Mouse (Mus musculus): ENCODE measurements around the gene Tsc1. TPM values are rescaled to one million over a fixed set of nuclear protein-coding genes. Genes with fewer than 3 reads are reported as not detected.

Tsc1 gene
- total RNA-seq, 2 experiments from 2014 or later: 16.5 to 19.5 TPM

GRCm38 (mm10) chr2:28701646-28702262, 60.7 kb downstream of the Tsc1 start:
- intact Hi-C loops (cut with DNase I; ENCODE audit: low total_unique reads): no loop called here
- no peak for DNase-seq

- no peak for DNase-seq
- intact Hi-C loops (cut with DNase I; ENCODE audit: low total_unique reads): no loop called here
These were observed 65.1 kb downstream of the Tsc1 start for GRCm38 (mm10) chr2:28706106-28706636.

- intact Hi-C loops (cut with DNase I; ENCODE audit: low total_unique reads): no loop called here
- no peak for DNase-seq
These were observed 65.8 kb downstream of the Tsc1 start for GRCm38 (mm10) chr2:28706787-28707186.

- no peak for DNase-seq
- intact Hi-C loops (cut with DNase I; ENCODE audit: low total_unique reads): no loop called here
These were observed 72.0 kb downstream of the Tsc1 start for GRCm38 (mm10) chr2:28713036-28713435.

- intact Hi-C loops (cut with DNase I; ENCODE audit: low total_unique reads): no loop called here
- no peak for DNase-seq
These were observed 81.4 kb downstream of the Tsc1 start for GRCm38 (mm10) chr2:28722419-28722818.

- no peak for DNase-seq
- intact Hi-C loops (cut with DNase I; ENCODE audit: low total_unique reads): no loop called here
These were observed 82.9 kb downstream of the Tsc1 start for GRCm38 (mm10) chr2:28723912-28724311.

- DNase-seq: no peak
- intact Hi-C loops (cut with DNase I; ENCODE audit: low total_unique reads): no loop called here
These were observed 86.9 kb downstream of the Tsc1 start for GRCm38 (mm10) chr2:28727786-28728404.

- intact Hi-C loops (cut with DNase I; ENCODE audit: low total_unique reads): no loop called here
- no peak for DNase-seq
These were observed 89.6 kb downstream of the Tsc1 start for GRCm38 (mm10) chr2:28730676-28731075.

GRCm38 (mm10) chr2:28737112-28737511, 96.1 kb downstream of the Tsc1 start:
- intact Hi-C loops (cut with DNase I; ENCODE audit: low total_unique reads): no loop called here
- DNase-seq: no peak

DNA sequence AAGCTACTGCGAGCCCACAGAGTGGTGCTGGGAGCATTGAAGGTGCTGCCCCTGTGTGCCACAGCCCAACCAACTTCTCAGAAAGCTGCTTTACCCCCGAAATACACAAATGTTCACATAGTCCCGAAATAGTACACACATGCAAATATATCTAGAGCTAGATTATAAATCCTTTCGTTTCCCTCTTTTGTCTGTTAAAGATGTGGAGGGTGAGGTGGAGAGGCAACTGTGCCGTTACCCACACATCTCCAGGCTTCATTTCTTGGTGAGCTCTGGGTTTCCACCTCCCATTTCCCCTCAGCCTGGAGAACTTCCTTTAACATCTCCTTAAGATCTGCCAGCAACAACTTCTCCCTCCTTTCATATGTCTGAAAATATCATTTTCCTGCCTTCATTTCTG, 99.1 kb downstream of the Tsc1 start:
- intact Hi-C loops (cut with DNase I; ENCODE audit: low total_unique reads): no loop called here

More for the DNA sequence above, 99.1 kb downstream of the Tsc1 start:
- no peak for DNase-seq

Small RNA genes within 50 kb of the gene (microRNA-seq; reads per million reads assigned to microRNA genes)
- gene Gm22824 (0 reads per million in 2 experiments), gene Mir3088 (0 to 0.32 reads per million in 2 experiments)

Other genes with a start within 250 kb of the Tsc1 start
- gene Ppp1r26, start 194.4 kb upstream of the Tsc1 start, total RNA-seq (2021): 1 to 10 TPM; 1.5 to 2.7 TPM
- under 1 TPM in 1 of 2 experiments, not detected in 1; 0.55 TPM for gene 1700007K13Rik, start 174.9 kb upstream of the Tsc1 start, total RNA-seq (2021)
- 10 to 100 TPM; 25.3 to 28.5 TPM for gene Mrps2, start 173.2 kb upstream of the Tsc1 start, total RNA-seq (2021)
- gene Gbgt1, start 144.3 kb upstream of the Tsc1 start, total RNA-seq (2021): 1 to 10 TPM; 1.7 to 1.9 TPM
- gene Gm10134, start 135.1 kb upstream of the Tsc1 start, total RNA-seq (2021): under 1 TPM in 1 of 2 experiments, not detected in 1; 0.90 TPM
- gene Ralgds, start 128.1 kb upstream of the Tsc1 start, total RNA-seq (2021): 10 to 100 TPM; 17.1 to 25.3 TPM
- gene Cel, start 77.8 kb upstream of the Tsc1 start, total RNA-seq (2021): not detected
- gene Gtf3c5, start 57.5 kb upstream of the Tsc1 start, total RNA-seq (2021): 1 to 10 TPM; 7.1 to 7.4 TPM
- gene Gfi1b, start 19.2 kb upstream of the Tsc1 start, total RNA-seq (2021): not detected
- gene Spaca9, start 58.5 kb downstream of the Tsc1 start, total RNA-seq (2021): not detected
- gene Ak8, start 58.9 kb downstream of the Tsc1 start, total RNA-seq (2021): not detected
- gene Gtf3c4, start 199.1 kb downstream of the Tsc1 start, total RNA-seq (2021): 10 to 100 TPM; 12.9 to 13.7 TPM
- gene Ddx31, start 199.2 kb downstream of the Tsc1 start, total RNA-seq (2021): 1 to 10 TPM; 2.7 to 4.5 TPM